Mouse (Mus musculus): Measurements from ENCODE around the gene Hbq1b. TPM values are rescaled to one million over a fixed set of nuclear protein-coding genes. Genes with fewer than 3 reads are reported as not detected.

The Hbq1b gene
- total RNA-seq, 2 experiments from 2014 or later, result 56.8 to 247 TPM

GRCm38 (mm10) chr11:32297866-32298531, 11.2 kb downstream of the Hbq1b start:
- ATAC-seq (replicated peaks; ENCODE audit: low FRiP score, poor library complexity, severe bottlenecking), result peak; percentile 11

GRCm38 (mm10) chr11:32298532-32298918, 11.8 kb downstream of the Hbq1b start:
- no peak for ATAC-seq (replicated peaks; ENCODE audit: low FRiP score, poor library complexity, severe bottlenecking)

DNA sequence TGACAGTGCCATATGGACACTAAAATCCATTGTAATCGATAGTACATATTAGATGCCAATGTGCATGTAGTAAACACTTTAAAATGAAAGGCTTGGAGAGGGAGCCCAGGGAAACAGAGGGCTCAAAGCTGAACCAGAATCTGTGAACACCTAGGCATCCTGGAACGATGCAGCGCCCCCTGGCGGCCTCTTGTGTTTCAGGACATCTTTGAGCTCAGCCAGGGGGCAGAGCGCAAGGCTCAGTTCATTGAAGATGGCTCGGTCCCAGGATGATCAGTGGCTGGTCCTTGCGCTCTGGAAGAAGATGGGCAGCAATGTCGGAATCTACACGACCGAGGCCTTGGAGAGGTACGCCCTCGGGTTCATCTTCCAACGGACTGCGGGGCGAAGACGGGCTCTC, 13.1 kb downstream of the Hbq1b start, which contains the start of gene Hbq1a:
Gene Hbq1a, plus strand, starts transcription at position 205 of the 400 bp plus-strand sequence.
- peak; percentile 26 for ATAC-seq (replicated peaks; ENCODE audit: low FRiP score, poor library complexity, severe bottlenecking)

GRCm38 (mm10) chr11:32300279-32301267, 13.8 kb downstream of the Hbq1b start:
- ATAC-seq (replicated peaks; ENCODE audit: low FRiP score, poor library complexity, severe bottlenecking), result no peak

DNA sequence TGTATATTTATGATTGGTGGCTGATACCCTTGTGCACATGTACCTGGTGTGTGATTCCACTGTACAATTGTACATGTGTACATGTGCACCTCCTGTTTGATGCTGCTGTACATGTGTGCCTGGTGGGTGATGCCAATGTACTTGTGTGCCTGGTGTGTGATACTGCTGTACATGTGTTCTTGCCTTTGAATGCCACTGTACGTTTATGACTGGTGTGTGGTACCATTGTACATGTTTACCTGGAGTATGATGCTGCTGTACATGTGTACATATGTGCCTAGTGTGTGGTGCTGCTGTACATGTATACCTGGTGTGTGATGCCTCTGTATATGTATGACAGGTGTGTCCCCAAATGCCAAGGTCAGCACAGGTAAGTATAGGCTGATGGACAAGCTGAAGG, 14.7 kb downstream of the Hbq1b start:
- ATAC-seq (replicated peaks; ENCODE audit: low FRiP score, poor library complexity, severe bottlenecking), result no peak

DNA sequence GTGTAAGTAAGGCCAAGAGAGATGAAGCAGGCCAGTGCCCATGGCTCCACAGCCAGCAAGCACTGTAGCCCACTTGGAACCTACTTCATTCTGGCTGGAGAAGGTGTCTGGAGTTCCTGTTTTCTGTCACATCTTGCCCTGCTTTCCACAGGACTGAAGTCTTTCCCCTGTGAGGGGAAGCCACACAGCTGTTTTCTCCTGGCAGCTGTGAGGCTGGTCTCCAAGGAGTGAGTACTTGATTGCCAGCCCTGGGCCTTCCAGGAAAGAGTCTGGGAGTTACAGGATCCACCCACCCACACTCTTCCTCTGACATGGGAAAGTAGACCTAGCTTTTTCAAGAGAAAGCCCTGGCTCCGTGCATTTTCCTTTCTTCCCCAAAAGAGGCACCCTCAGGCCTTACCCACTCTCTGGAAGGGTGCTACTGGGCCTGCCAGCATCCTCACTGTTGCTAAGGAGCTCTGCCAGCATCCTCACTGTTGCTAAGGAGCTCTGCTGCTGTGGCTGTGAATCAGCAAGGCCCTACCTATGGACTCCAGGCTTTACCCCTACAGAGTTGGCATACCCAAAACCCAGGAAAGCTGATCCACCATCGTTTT, 16.2 kb downstream of the Hbq1b start:
- no peak for ATAC-seq (replicated peaks; ENCODE audit: low FRiP score, poor library complexity, severe bottlenecking)

DNA sequence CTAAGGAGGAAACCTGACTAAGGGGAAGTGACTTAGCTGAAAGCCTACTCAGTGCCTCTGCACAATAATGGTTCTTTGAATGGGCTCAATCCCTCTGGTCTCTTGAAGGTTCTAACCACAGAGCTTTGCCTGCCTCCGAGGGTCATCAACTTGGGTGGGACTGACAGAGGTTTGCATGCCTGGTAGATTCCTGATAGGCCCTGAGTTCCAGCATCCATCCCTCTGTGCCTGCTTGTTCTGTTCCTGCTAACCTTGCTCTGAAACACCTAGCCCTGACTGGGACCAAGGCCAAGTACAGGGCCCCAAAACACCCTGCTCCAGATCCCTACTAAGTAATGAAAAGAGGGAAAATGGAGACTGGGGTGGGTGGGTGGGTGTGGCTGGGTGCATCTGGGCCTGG, 16.7 kb downstream of the Hbq1b start:
- no peak for ATAC-seq (replicated peaks; ENCODE audit: low FRiP score, poor library complexity, severe bottlenecking)

DNA sequence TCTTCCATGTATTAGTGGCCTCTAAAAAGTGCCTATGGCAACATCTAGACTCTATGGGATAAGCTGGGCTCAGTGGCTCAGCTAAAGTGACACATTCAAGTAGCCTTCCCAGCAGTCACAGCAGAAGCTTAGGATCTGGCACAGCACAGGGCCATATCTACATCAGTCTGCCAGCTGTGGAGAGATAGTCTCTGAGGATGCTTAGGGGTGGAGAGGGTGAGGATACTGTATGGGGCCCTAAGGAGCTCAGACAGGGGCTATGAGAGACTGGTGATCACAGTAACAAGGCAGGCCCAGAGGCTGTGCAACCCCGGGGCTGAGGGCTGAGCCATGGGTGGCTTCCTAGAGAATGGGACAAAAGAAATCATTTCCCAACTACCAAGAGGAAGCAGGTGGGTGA, 20.2 kb downstream of the Hbq1b start:
- ATAC-seq (replicated peaks; ENCODE audit: low FRiP score, poor library complexity, severe bottlenecking), result no peak

GRCm38 (mm10) chr11:32309446-32309845, 22.7 kb downstream of the Hbq1b start:
- no peak for ATAC-seq (replicated peaks; ENCODE audit: low FRiP score, poor library complexity, severe bottlenecking)

- no peak for ATAC-seq (replicated peaks; ENCODE audit: low FRiP score, poor library complexity, severe bottlenecking)
These were observed 23.2 kb downstream of the Hbq1b start for GRCm38 (mm10) chr11:32309928-32310327.

- ATAC-seq (replicated peaks; ENCODE audit: low FRiP score, poor library complexity, severe bottlenecking), result no peak
These were observed 29.2 kb downstream of the Hbq1b start for GRCm38 (mm10) chr11:32316009-32316408.

DNA sequence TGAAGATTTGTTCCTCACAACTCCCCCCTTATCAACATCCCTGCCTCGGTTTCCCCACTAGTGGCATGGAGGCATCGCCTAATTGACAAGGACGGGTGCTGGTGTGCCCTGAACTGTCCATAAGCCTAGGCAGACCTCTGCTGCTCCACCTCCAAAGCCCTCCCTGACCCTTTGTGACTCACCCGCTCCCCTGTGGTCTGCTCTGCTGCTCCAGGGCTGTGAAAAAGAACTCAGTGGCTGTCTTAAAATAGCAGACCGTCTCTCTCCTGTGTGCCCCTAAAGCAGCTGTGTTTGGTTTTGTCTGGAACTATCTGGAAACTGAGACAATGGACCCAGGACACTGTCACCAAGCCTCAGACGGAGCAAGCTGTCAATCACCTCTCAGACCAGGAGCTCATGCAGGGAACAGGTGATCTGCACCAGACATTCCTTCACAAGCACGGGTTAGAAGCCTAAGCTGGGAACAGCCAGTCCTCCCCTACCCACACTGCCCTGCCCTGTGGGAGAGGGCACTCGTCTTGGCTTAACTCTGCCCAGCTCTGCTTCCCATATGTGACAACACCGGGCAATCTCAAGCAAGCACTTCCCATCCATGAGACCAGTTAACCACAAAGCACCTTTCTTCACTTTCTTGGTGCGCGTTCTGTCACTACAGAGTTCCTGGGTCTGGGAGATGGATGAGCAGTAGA, 33.9 kb downstream of the Hbq1b start:
- ATAC-seq (replicated peaks; ENCODE audit: low FRiP score, poor library complexity, severe bottlenecking), result peak; percentile 10; the same call in 1 of the 2 replicates

GRCm38 (mm10) chr11:32321196-32321565, 34.4 kb downstream of the Hbq1b start:
- ATAC-seq (replicated peaks; ENCODE audit: low FRiP score, poor library complexity, severe bottlenecking), result peak; percentile 82

- ATAC-seq (replicated peaks; ENCODE audit: low FRiP score, poor library complexity, severe bottlenecking), result peak; percentile 86
These were observed 37.8 kb downstream of the Hbq1b start for GRCm38 (mm10) chr11:32324609-32325008.

DNA sequence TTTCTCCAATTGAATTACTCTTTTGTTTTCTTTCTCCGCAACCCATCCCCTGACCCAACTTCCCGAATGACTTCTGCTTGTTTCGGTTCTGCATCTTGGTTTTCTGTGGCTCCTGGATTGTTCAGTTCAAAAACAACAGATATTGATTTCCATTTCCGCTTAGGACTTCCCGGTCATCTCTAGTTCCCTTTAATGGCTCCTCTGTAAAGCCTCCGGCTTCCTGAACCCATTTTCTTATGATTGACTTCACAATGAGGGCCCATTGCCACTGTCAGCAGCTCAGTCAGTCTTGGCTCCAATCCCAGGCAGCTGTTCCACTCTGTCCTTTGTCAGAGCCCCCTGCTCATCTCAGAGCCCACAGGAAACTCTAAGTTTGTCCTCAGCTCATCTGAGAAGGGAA, 44.3 kb downstream of the Hbq1b start:
- ATAC-seq (replicated peaks; ENCODE audit: low FRiP score, poor library complexity, severe bottlenecking), result no peak

DNA sequence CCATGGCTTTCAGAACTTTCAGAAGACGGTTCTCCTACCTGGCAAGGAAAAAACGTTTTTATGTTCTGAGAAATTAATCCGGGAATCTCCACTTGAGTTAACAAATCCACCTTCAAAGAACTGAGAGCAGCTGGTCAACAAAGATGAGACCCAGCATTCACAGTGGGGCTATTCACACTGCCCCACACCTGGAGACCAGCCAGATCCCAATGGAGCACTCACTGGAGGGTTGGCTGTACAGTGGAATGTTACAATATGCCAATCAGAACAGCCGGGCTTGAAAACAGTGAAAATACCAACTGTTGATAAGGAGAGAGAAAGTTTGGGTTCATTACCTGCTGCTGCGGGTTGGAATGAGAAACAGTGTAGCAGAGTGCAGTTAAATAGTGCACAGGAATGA, 45.1 kb downstream of the Hbq1b start:
- no peak for ATAC-seq (replicated peaks; ENCODE audit: low FRiP score, poor library complexity, severe bottlenecking)

- ATAC-seq (replicated peaks; ENCODE audit: low FRiP score, poor library complexity, severe bottlenecking), result no peak
These were observed 46.5 kb downstream of the Hbq1b start for GRCm38 (mm10) chr11:32333235-32333634.

DNA sequence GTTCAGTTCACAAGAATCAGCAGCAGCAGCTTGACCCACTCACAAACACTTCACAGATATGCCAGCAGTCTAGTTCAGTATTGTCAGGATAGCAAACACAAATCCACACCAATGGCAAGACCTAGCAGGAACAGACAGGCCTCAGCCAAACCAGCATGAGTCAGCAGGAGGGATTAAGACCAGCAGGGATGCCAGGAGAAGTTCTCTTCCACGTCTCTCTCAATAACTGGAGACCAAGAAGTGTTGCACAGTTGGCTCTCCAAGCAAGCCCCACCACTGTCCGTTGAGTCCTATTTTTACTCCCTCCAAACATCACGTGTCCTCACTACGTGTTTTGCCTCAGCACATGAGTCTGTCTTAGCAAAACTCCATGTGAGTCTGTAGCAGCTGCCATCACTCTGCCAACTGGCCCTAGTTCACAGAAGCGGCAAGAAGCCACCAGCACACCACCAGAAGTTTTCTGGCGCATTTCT, 49.7 kb downstream of the Hbq1b start:
- ATAC-seq (replicated peaks; ENCODE audit: low FRiP score, poor library complexity, severe bottlenecking), result no peak
